Mouse (Mus musculus): ENCODE data around the gene Gdap2. TPM values are rescaled to one million over a fixed set of nuclear protein-coding genes. Genes with fewer than 3 reads are reported as not detected.

Gene Gdap2
- polyA plus RNA-seq, 1 experiment from 2014 or later, result 39.2 TPM

DNA sequence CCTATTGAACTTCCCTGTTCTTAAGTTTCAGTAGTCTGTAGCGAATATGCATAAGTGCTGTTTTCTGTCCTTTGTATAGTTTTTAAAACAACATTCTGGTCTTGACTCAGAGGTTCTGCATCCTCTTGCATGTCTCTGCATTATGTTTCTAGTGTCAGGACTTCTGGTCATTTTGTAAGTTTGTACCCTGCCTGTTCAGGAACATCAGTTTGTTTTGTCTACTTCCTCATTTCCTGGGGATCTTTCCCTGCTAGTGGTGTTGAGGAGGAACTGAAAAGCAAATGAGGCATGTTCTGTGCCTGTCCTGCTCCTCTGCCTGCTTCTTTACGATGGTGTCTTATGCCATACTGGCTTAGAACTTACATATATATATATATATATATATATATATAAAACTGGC, 13.8 kb downstream of the Gdap2 start:
- H3K9ac ChIP-seq (ENCODE audit: low read length), result no peak overlapping the region
- no peak for ATAC-seq (ENCODE audit: low FRiP score)
- H3K4me3 ChIP-seq (ENCODE audit: low read depth, low read length), result no peak overlapping the region
- no peaks in the 10 kb centered on the region for H3K9me3 ChIP-seq (ENCODE audit: control insufficient read depth, low read length)
- no peaks in the 10 kb centered on the region for H3K36me3 ChIP-seq (ENCODE audit: control insufficient read depth, insufficient read depth, low read length)
- no peaks in the 10 kb centered on the region for H3K27me3 ChIP-seq (ENCODE audit: control insufficient read depth, insufficient read depth, low read length)
- no peak overlapping the region for H3K27ac ChIP-seq (ENCODE audit: low read depth, low read length)
- no peak overlapping the region for H3K4me2 ChIP-seq
- WGBS, result 97% methylated on average over 2 of the region's 2 CpGs
- H3K4me1 ChIP-seq (ENCODE audit: control insufficient read depth, insufficient read depth, low read length), result no peaks in the 10 kb centered on the region
- no peak for DNase-seq (ENCODE audit: low spot score, missing footprints)

DNA sequence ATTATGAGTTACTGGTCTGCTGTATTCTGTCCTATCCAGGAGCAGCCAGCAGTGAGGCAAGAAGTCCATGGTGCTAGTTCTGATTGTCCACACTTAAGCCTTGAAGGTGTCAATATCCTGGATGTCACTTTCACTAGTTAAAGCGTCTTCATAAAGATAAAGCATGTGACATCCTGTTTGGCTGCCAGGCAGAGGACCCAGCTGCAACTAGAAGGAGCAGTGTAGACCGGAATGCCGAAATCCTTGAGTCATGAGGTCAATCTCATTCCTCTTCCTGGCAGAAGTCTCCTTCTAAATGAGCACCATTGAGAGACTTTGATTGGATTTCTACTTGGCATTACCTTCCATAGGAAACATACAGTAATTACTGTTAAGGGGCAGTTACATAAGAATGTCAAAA, 18.3 kb downstream of the Gdap2 start:
- Histone ChIP-seq H3K9me3 (ENCODE audit: control insufficient read depth, low read length) (no peaks in the 10 kb centered on the region), H3K4me3 (ENCODE audit: low read depth, low read length) (no peak overlapping the region), H3K27ac (ENCODE audit: low read depth, low read length) (no peak overlapping the region), H3K36me3 (ENCODE audit: control insufficient read depth, insufficient read depth, low read length) (no peaks in the 10 kb centered on the region), H3K4me2 (no peak overlapping the region), H3K27me3 (ENCODE audit: control insufficient read depth, insufficient read depth, low read length) (no peaks in the 10 kb centered on the region), H3K9ac (ENCODE audit: low read length) (no peak overlapping the region), H3K4me1 (ENCODE audit: control insufficient read depth, insufficient read depth, low read length) (no peaks in the 10 kb centered on the region)
- DNase-seq (ENCODE audit: low spot score, missing footprints) (no peak), ATAC-seq (ENCODE audit: low FRiP score) (no peak)
- 90% methylated on average over 3 of the region's 3 CpGs for WGBS

DNA sequence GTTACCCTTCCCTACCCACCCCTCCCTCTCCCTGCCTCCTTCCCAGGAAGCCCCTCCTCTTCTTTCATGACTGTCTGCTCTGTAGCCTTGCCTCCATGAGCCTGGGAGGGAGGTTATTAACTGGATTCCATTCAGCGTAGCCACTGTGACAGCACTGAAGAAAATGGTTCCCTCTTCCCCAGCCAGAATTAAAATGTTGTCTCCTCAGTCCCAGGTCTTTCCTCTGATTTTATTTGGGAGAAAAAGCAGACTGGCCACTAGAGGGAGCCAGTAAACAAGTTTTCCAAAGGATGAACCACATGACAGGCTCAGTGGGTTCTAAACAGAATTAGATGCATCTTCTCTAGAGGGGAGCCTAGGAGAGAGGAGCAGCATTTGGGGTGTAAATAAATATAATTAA, 27.3 kb downstream of the Gdap2 start:
- H3K4me3 ChIP-seq (ENCODE audit: low read depth, low read length), result no peak overlapping the region
- H3K27ac ChIP-seq (ENCODE audit: low read depth, low read length), result no peak overlapping the region
- no peaks in the 10 kb centered on the region for H3K36me3 ChIP-seq (ENCODE audit: control insufficient read depth, insufficient read depth, low read length)
- H3K9me3 ChIP-seq (ENCODE audit: control insufficient read depth, low read length), result no peaks in the 10 kb centered on the region
- DNase-seq (ENCODE audit: low spot score, missing footprints) (peak; percentile 96), ATAC-seq (ENCODE audit: low FRiP score) (peak; percentile 84)
- no peaks in the 10 kb centered on the region for H3K4me1 ChIP-seq (ENCODE audit: control insufficient read depth, insufficient read depth, low read length)
- H3K9ac ChIP-seq (ENCODE audit: low read length), result no peak overlapping the region
- no peak overlapping the region for H3K4me2 ChIP-seq
- H3K27me3 ChIP-seq (ENCODE audit: control insufficient read depth, insufficient read depth, low read length), result no peaks in the 10 kb centered on the region
- 58% methylated on average over 1 of the region's 1 CpGs for WGBS

DNA sequence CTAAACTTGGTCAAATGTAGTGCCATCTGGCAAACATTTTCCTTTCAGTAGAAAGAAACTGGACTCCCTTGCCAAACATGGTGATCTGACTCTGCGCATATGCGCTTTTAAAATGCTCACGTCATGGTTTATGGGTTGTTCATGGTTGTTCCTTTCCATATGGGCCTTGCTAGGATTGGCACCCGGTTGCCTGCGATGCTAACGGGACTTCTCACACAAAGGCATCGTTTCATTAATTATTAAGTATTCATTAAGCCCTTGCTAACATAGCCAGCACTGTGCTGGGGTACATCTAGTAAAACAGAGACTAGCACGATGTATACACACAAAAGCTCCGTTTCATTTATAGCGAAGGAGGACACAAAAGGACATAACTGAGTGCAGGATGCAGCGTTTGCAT, 27.7 kb downstream of the Gdap2 start:
- peak; percentile 38; the same call in 1 of the 2 replicates for ATAC-seq (ENCODE audit: low FRiP score)
- WGBS, result 85% methylated on average over 11 of the region's 11 CpGs
- Histone ChIP-seq H3K9ac (ENCODE audit: low read length) (no peak overlapping the region), H3K36me3 (ENCODE audit: control insufficient read depth, insufficient read depth, low read length) (no peaks in the 10 kb centered on the region), H3K27ac (ENCODE audit: low read depth, low read length) (no peak overlapping the region), H3K4me3 (ENCODE audit: low read depth, low read length) (no peak overlapping the region), H3K9me3 (ENCODE audit: control insufficient read depth, low read length) (no peaks in the 10 kb centered on the region), H3K4me2 (no peak overlapping the region), H3K4me1 (ENCODE audit: control insufficient read depth, insufficient read depth, low read length) (no peaks in the 10 kb centered on the region), H3K27me3 (ENCODE audit: control insufficient read depth, insufficient read depth, low read length) (no peaks in the 10 kb centered on the region)
- DNase-seq (ENCODE audit: low spot score, missing footprints), result no peak

DNA sequence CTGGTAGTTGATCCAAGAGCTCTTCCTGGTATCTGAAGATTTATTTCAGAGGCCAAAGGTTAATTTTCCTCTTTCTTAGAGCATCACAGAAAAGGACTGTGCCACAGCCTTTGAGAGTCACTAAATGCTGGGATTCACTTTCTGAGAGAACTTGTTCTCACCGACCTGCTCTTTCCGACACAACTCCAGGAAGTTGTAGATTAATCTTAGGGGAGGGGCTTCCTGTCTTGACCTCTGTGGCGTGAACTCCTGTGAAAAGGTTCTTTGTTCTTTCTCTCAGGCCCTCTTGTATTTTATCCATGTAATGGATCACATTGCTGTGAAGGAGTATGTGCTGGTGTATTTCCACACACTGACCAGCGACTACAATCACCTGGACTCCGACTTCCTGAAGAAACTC, 32.0 kb downstream of the Gdap2 start:
- Histone ChIP-seq H3K9ac (ENCODE audit: low read length) (no peak overlapping the region), H3K4me2 (no peak overlapping the region), H3K27me3 (ENCODE audit: control insufficient read depth, insufficient read depth, low read length) (no peaks in the 10 kb centered on the region), H3K36me3 (ENCODE audit: control insufficient read depth, insufficient read depth, low read length) (no peaks in the 10 kb centered on the region), H3K4me1 (ENCODE audit: control insufficient read depth, insufficient read depth, low read length) (no peaks in the 10 kb centered on the region), H3K9me3 (ENCODE audit: control insufficient read depth, low read length) (no peaks in the 10 kb centered on the region), H3K27ac (ENCODE audit: low read depth, low read length) (no peak overlapping the region), H3K4me3 (ENCODE audit: low read depth, low read length) (no peak overlapping the region)
- ATAC-seq (ENCODE audit: low FRiP score), result no peak
- no peak for DNase-seq (ENCODE audit: low spot score, missing footprints)
- WGBS, result 78% methylated on average over 5 of the region's 5 CpGs

DNA sequence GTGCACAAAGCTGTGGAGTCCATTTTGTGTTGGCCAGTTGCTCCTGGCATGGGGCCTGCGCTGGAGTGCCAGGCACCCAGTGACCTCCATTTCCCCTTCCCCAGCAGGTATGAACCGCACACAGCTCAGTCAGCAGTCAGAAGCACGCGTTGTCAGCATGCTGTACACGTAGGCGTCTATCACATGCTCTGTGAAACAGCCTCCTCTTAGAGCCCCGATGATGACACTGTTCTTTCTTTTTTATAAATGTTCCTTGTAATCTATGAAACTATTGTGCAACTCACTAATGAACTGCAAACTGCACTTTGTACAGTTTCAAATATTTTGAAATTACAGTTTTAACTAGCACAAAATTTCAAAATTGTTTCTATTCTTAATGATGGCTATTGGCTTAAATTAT, 39.4 kb downstream of the Gdap2 start:
- Histone ChIP-seq H3K27me3 (ENCODE audit: control insufficient read depth, insufficient read depth, low read length) (no peaks in the 10 kb centered on the region), H3K9ac (ENCODE audit: low read length) (no peak overlapping the region), H3K36me3 (ENCODE audit: control insufficient read depth, insufficient read depth, low read length) (no peaks in the 10 kb centered on the region), H3K4me3 (ENCODE audit: low read depth, low read length) (no peak overlapping the region), H3K4me2 (no peak overlapping the region), H3K4me1 (ENCODE audit: control insufficient read depth, insufficient read depth, low read length) (no peaks in the 10 kb centered on the region), H3K27ac (ENCODE audit: low read depth, low read length) (no peak overlapping the region), H3K9me3 (ENCODE audit: control insufficient read depth, low read length) (no peaks in the 10 kb centered on the region)
- no peak for ATAC-seq (ENCODE audit: low FRiP score)
- 91% methylated on average over 7 of the region's 7 CpGs for WGBS
- DNase-seq (ENCODE audit: low spot score, missing footprints), result no peak

DNA sequence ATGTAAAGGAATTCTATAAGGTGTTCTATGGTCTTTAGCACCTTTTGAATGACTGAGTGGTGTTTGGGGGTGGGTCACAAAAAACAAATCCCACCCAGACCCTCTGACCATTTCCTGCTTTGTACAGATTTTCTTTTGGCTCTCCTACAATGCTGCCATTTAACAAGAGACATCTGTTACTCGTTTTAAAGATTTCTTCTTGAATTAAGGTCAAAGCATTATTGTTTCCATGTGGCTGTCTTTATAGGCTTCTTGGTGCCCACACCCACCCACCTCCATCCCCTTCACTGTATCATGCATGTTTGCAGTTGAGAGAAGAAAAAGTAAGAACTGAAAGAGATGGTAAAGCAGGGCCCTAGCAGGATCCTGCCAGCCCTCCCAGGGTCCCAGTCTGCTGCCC, 44.8 kb downstream of the Gdap2 start:
- ATAC-seq (ENCODE audit: low FRiP score), result no peak
- no peaks in the 10 kb centered on the region for H3K4me1 ChIP-seq (ENCODE audit: control insufficient read depth, insufficient read depth, low read length)
- 59% methylated on average over 1 of the region's 1 CpGs for WGBS
- no peak overlapping the region for H3K9ac ChIP-seq (ENCODE audit: low read length)
- no peaks in the 10 kb centered on the region for H3K36me3 ChIP-seq (ENCODE audit: control insufficient read depth, insufficient read depth, low read length)
- H3K4me2 ChIP-seq, result no peak overlapping the region
- H3K9me3 ChIP-seq (ENCODE audit: control insufficient read depth, low read length), result no peaks in the 10 kb centered on the region
- no peak for DNase-seq (ENCODE audit: low spot score, missing footprints)
- no peak overlapping the region for H3K4me3 ChIP-seq (ENCODE audit: low read depth, low read length)
- H3K27ac ChIP-seq (ENCODE audit: low read depth, low read length), result no peak overlapping the region
- H3K27me3 ChIP-seq (ENCODE audit: control insufficient read depth, insufficient read depth, low read length), result no peaks in the 10 kb centered on the region

DNA sequence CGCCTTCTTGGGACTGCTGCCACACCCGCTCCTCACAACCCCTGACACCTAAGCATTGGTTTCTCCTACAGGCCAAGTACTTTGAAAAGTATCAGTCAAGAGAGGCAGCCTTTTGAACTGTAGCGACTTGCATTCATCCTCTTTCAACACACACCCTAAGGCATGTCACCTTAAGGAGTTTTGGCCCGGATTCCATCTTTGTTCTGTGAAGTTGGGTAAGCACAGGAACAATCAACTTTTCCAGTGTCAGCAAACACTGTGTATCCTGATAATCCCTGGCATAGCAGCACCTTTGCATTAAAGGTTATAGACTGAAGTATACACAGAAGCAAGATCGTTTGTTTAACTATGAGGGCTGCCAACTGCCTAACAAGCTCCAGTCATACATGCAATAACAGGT, 53.3 kb downstream of the Gdap2 start:
- Histone ChIP-seq H3K4me3 (ENCODE audit: low read depth, low read length) (no peak overlapping the region), H3K36me3 (ENCODE audit: control insufficient read depth, insufficient read depth, low read length) (no peaks in the 10 kb centered on the region), H3K27me3 (ENCODE audit: control insufficient read depth, insufficient read depth, low read length) (no peaks in the 10 kb centered on the region), H3K27ac (ENCODE audit: low read depth, low read length) (no peak overlapping the region), H3K9ac (ENCODE audit: low read length) (no peak overlapping the region), H3K4me1 (ENCODE audit: control insufficient read depth, insufficient read depth, low read length) (no peaks in the 10 kb centered on the region), H3K4me2 (no peak overlapping the region), H3K9me3 (ENCODE audit: control insufficient read depth, low read length) (no peaks in the 10 kb centered on the region)
- ATAC-seq (ENCODE audit: low FRiP score) (no peak), DNase-seq (ENCODE audit: low spot score, missing footprints) (no peak)
- 88% methylated on average over 5 of the region's 5 CpGs for WGBS

DNA sequence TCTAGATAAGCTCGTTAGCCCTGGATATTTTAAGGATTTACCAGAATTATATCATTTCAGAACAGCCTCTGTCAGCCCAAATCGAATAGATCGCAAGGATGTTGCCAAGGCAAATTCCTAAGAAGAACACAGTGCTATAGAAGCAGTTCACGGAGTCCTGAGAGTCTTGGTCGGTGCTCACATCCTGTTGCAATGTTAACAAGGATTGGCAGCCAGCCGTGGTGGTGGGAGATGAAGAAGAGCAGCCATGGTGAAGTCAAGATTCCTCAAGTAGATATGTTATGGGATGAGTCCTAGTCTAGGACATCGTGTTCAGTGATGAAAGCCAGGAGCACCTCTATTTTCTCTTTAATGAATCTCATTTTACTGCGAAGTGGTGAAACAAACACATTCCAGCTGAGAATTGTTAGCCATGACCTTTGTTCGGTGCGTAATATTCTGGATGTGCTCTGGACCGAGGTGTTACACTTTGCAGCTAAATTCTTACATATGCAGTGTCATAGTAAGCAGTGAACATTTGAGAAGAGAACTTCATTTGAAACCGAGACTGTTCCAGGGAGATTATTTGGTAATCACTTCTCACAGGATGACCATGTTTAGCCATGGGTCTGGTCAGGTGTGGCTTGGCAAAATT, 63.3 kb downstream of the Gdap2 start:
- no peaks in the 10 kb centered on the region for H3K36me3 ChIP-seq (ENCODE audit: control insufficient read depth, insufficient read depth, low read length)

More for the DNA sequence above, 63.3 kb downstream of the Gdap2 start:
- Histone ChIP-seq H3K4me3 (ENCODE audit: low read depth, low read length) (no peak overlapping the region), H3K4me1 (ENCODE audit: control insufficient read depth, insufficient read depth, low read length) (no peaks in the 10 kb centered on the region), H3K4me2 (no peak overlapping the region), H3K9ac (ENCODE audit: low read length) (no peak overlapping the region), H3K27me3 (ENCODE audit: control insufficient read depth, insufficient read depth, low read length) (no peaks in the 10 kb centered on the region), H3K9me3 (ENCODE audit: control insufficient read depth, low read length) (no peaks in the 10 kb centered on the region), H3K27ac (ENCODE audit: low read depth, low read length) (no peak overlapping the region)
- no peak for ATAC-seq (ENCODE audit: low FRiP score)
- DNase-seq (ENCODE audit: low spot score, missing footprints), result no peak
- WGBS, result 89% methylated on average over 12 of the region's 12 CpGs
